Mouse (Mus musculus) E14TG2a.4 (cell line): ENCODE measurements around the gene Tmem206.
A peak's percentile ranks its signal among the peaks of the same experiment; 100 is the strongest.

ENCODE experiments used
- H3K27me3 ChIP-seq: 2 replicates; pipeline ENCODE4 v1.6.1; 2014; ENCODE audit warnings: low read length, control low read depth; ENCODE audit not compliant: insufficient read depth
- H3K36me3 ChIP-seq: 2 replicates; pipeline ENCODE4 v1.6.1; 2014; ENCODE audit warnings: low read length, control low read depth; ENCODE audit not compliant: insufficient read depth
- H3K4me1 ChIP-seq: replicated peaks from 2 replicates; pipeline ENCODE4 v1.6.1; 2014; ENCODE audit warnings: low read depth, low read length, control low read depth
- H3K4me3 ChIP-seq: replicated peaks from 2 replicates; pipeline ENCODE4 v1.5.1; 2014; ENCODE audit warnings: mild to moderate bottlenecking, low read length
- H3K9me3 ChIP-seq: 2 replicates; pipeline ENCODE4 v1.6.1; 2014; ENCODE audit warnings: low read length, control low read depth
- CTCF ChIP-seq: conservative IDR thresholded peaks from 2 replicates; pipeline ENCODE4 v1.5.1; 2014; ENCODE audit warnings: low read length
- NANOG ChIP-seq: IDR thresholded peaks from 2 replicates; pipeline ENCODE4 v1.6.1; 2014; ENCODE audit warnings: borderline replicate concordance, low read length, mixed read lengths
- POU5F1 ChIP-seq: IDR thresholded peaks from 2 replicates; pipeline ENCODE4 v1.6.1; 2014; ENCODE audit warnings: low read length, borderline replicate concordance

Gene Tmem206

DNA sequence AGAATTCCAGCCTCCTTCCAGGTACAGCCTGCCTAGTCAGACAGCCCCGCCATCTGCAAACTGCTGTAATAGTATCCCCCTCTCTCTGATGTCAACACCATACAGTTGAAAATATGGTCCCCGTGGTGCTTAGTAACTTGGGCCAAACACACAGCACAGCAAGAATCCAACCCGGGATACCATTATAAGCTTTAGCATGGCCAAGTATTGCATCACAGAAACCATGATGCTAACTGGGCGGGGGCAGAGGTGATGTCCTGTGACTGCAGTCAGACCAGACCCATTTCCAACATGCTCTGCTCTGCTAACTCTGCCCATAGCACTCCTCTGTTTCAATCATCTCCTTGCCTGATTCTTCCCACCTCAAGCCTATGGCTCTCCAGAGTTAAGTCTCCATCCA, 11.8 kb upstream of the Tmem206 start:
- Histone ChIP-seq H3K4me3 (no peak overlapping the region), H3K36me3 (no peaks in the 10 kb centered on the region), H3K4me1 (peaks cover 18% of the 10 kb centered on the region), H3K9me3 (no peaks in the 10 kb centered on the region), H3K27me3 (peaks cover 17% of the 10 kb centered on the region)
- TF ChIP-seq POU5F1 = no peak
- no peak for TF ChIP-seq CTCF
- no peak for TF ChIP-seq NANOG

- no peak overlapping the region for H3K4me3 ChIP-seq
- no peaks in the 10 kb centered on the region for H3K36me3 ChIP-seq
- H3K9me3 ChIP-seq = no peaks in the 10 kb centered on the region
Measured at GRCm38 (mm10) chr1:191316818-191317217, 8.9 kb upstream of the Tmem206 start.

DNA sequence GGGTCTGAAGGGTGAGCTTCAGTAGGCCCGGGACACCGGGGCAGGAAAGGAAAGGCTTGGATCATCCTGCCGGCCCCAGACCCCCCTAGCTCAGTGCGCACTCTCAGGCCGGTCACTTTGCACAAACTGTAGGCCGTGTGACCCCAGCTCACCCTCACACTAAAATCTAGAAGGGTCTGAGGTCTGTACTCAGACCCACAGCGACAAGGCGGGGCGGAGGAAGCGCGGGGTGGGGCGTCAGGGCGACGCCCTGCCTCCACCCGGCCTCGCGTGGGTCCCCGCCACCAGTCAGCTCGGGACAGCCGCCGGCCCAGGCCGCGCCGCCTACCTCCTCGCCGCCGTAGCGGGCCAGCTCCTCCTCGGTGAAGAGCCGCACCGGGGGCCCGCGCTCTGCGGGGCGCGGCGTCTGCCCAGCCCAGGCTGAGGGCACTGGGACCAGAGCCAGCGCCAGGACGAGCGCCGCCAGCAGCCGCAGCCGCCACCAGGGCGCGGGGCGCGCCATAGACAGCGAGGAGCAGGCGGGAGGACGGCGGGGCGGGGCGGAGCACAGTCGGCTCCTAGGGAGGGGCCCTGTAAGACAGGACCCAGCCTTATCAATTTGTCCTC, 8.0 kb upstream of the Tmem206 start, which contains the start of gene Nenf:
Gene Nenf (minus strand): TSS at position 604 of the 606 bp plus-strand sequence.
- H3K4me3 ChIP-seq = peak within 1 kb of the TSS; percentile 83
- TF ChIP-seq CTCF (no peak), NANOG (no peak), POU5F1 (no peak)
- H3K4me1 ChIP-seq = peaks cover 16% of the 10 kb centered on the region
- H3K36me3 ChIP-seq = no peaks in the 10 kb centered on the region
- H3K27me3 ChIP-seq = peaks cover 25% of the 10 kb centered on the region
- no peaks in the 10 kb centered on the region for H3K9me3 ChIP-seq

More at GRCm38 (mm10) chr1:191316818-191317217, 8.9 kb upstream of the Tmem206 start:
- Histone ChIP-seq H3K27me3 (peaks cover 23% of the 10 kb centered on the region), H3K4me1 (peaks cover 18% of the 10 kb centered on the region)
- TF ChIP-seq NANOG (no peak), POU5F1 (no peak), CTCF (no peak)

GRCm38 (mm10) chr1:191318686-191319085, 7.0 kb upstream of the Tmem206 start:
- TF ChIP-seq NANOG = no peak
- TF ChIP-seq POU5F1 = no peak
- no peak for TF ChIP-seq CTCF
- Histone ChIP-seq H3K9me3 (no peaks in the 10 kb centered on the region), H3K4me1 (peaks cover 9% of the 10 kb centered on the region), H3K27me3 (peaks cover 33% of the 10 kb centered on the region), H3K4me3 (no peak overlapping the region), H3K36me3 (no peaks in the 10 kb centered on the region)

DNA sequence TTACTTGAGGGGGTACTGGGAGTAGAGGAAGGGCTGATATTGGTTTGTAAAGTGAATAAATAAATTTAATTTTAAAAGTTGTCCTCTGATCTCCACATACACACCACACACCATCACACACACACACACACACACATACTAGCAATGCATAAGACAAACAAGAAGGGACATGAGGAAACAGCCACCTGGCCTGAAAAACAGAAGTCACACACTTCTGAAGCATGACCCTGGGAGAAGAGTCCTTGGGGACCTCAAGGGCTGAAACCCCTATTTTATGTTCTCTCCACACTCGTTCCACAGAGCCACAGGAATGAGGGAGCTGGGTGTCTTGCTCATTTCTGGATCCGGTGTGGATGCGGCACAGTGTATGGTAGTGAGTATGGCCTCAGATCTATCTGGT, 2.3 kb upstream of the Tmem206 start:
- peaks cover 59% of the 10 kb centered on the region for H3K27me3 ChIP-seq
- peaks cover 22% of the 10 kb centered on the region for H3K4me1 ChIP-seq
- peaks cover 6% of the 10 kb centered on the region; the same call in 1 of the 2 replicates for H3K36me3 ChIP-seq
- no peak overlapping the region for H3K4me3 ChIP-seq
- TF ChIP-seq POU5F1 = no peak
- no peak for TF ChIP-seq CTCF
- TF ChIP-seq NANOG = no peak
- no peaks in the 10 kb centered on the region for H3K9me3 ChIP-seq

- Histone ChIP-seq H3K4me1 (peaks cover 22% of the 10 kb centered on the region), H3K9me3 (no peaks in the 10 kb centered on the region), H3K4me3 (peak overlapping the region; percentile 92), H3K36me3 (peaks cover 8% of the 10 kb centered on the region; the same call in 1 of the 2 replicates), H3K27me3 (peaks cover 51% of the 10 kb centered on the region)
- TF ChIP-seq NANOG = no peak
- no peak for TF ChIP-seq POU5F1
- no peak for TF ChIP-seq CTCF
Measured at GRCm38 (mm10) chr1:191324733-191325590, 750 bp upstream of the Tmem206 start.

DNA sequence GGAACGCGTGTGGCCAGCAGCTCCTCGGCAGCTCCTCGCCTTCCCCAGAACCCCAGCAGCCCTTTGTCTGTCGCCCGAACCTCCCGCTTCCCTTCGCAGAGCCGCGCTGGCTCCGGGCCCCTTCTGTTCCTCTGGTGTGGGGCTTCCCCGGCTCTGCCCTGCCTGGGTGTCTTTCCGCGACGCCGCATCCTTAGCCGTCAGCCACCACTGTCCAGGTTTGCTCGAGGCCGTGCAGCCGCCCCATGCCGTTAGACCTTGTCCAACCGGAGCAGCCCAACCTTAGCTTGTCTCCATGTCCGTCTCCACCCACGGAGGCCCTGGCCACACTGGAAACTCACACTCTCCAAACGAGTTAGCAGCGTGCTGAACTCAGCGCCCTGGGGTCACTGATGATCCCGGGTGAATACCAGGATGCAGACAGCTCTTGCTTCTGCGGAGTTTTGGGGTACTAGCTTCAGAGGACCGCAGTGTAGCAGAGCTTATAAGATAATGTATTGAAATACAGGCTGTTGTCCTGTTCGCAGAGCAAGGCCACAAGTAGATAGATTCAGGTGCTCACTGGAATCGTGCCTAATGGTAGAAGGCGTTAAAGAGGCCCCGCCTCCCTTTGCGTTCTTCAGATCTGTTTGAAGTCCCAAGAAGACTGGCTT, 646 bp downstream of the Tmem206 start:
- H3K4me3 ChIP-seq = peak overlapping the region; percentile 92
- H3K36me3 ChIP-seq = peaks cover 8% of the 10 kb centered on the region; the same call in 1 of the 2 replicates
- peaks cover 22% of the 10 kb centered on the region for H3K4me1 ChIP-seq
- H3K27me3 ChIP-seq = peaks cover 51% of the 10 kb centered on the region
- no peaks in the 10 kb centered on the region for H3K9me3 ChIP-seq
- no peak for TF ChIP-seq POU5F1
- TF ChIP-seq CTCF = no peak
- TF ChIP-seq NANOG = no peak

DNA sequence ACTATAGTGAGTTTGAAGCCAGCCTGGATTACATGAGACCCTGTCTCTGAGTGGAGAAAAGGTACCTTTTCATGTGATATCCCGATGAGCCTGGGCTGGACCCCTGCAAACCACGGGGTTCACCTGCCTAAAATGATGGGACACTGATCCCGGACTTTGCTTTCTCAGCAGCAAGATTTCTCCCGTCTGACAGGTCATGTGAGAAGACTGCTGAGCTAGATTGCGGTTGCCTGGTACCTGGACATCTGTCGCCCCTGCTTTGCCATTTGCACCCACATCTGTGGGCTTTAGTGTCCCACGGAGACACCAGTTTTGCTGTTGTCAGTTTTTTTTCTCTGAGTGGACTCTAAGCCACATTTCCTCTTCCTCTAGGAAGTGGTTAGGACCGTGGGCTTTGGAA, 1.5 kb downstream of the Tmem206 start:
- TF ChIP-seq CTCF (no peak), POU5F1 (no peak), NANOG (no peak)
- Histone ChIP-seq H3K4me3 (no peak overlapping the region), H3K9me3 (no peaks in the 10 kb centered on the region)

More for the DNA sequence above, 1.5 kb downstream of the Tmem206 start:
- Histone ChIP-seq H3K27me3 (peaks cover 51% of the 10 kb centered on the region), H3K36me3 (peaks cover 8% of the 10 kb centered on the region; the same call in 1 of the 2 replicates), H3K4me1 (peaks cover 22% of the 10 kb centered on the region)
